Mouse (Mus musculus): ENCODE measurements at regions not wholly inside any gene's neighbourhood (a gene's known extent, or its start where the extent isn't known, plus 50 kb on each side); places are given as distances from the start of the nearest gene placed in this dataset.

- no peak for DNase-seq (ENCODE audit: low spot score)
These were observed 93.5 kb upstream of the Mycn start for GRCm38 (mm10) chr12:13035108-13035741.

GRCm38 (mm10) chr12:13030333-13030732, 88.6 kb upstream of the Mycn start:
- DNase-seq (ENCODE audit: low spot score), result no peak

GRCm38 (mm10) chr12:13028086-13028485, 86.4 kb upstream of the Mycn start:
- DNase-seq (ENCODE audit: low spot score), result no peak

GRCm38 (mm10) chr12:13026041-13026580, 84.4 kb upstream of the Mycn start:
- no peak for DNase-seq (ENCODE audit: low spot score)

GRCm38 (mm10) chr12:13024215-13024841, 82.6 kb upstream of the Mycn start:
- DNase-seq (ENCODE audit: low spot score), result no peak

- DNase-seq (ENCODE audit: low spot score), result no peak
These were observed 69.5 kb upstream of the Mycn start for GRCm38 (mm10) chr12:13011023-13011761.

GRCm38 (mm10) chr12:13010405-13010804, 68.7 kb upstream of the Mycn start:
- DNase-seq (ENCODE audit: low spot score), result no peak

- no peak for DNase-seq (ENCODE audit: low spot score)
These were observed 67.8 kb upstream of the Mycn start for GRCm38 (mm10) chr12:13009470-13009869.

GRCm38 (mm10) chr12:13002703-13003102, 61.0 kb upstream of the Mycn start:
- DNase-seq (ENCODE audit: low spot score), result no peak

- DNase-seq (ENCODE audit: low spot score), result no peak
These were observed 60.4 kb upstream of the Mycn start for GRCm38 (mm10) chr12:13002069-13002590.

GRCm38 (mm10) chr12:12995974-12996361, 54.3 kb upstream of the Mycn start:
- DNase-seq (ENCODE audit: low spot score), result no peak

GRCm38 (mm10) chr12:12995061-12995973, 53.6 kb upstream of the Mycn start:
- DNase-seq (ENCODE audit: low spot score), result no peak

GRCm38 (mm10) chr12:12993894-12994714, 52.4 kb upstream of the Mycn start:
- no peak for DNase-seq (ENCODE audit: low spot score)

Data from ovary, postnatal 14 days (tissue).